Mouse (Mus musculus) kidney, adult 11 months (tissue): Measurements from ENCODE around the gene Ralgapa2.
"Not testable (repeated sequence)": the region's sequence is repeated elsewhere in the genome, so short reads cannot be mapped to it uniquely, and the experiment has no call there.

ENCODE experiments used
- DNase-seq: peaks from one replicate; pipeline ENCODE4 v3.0.0; 2022

Gene Ralgapa2

GRCm38 (mm10) chr2:146496995-146497394 is 15.1 kb downstream of the Ralgapa2 start:
- no peak for DNase-seq

- no peak for DNase-seq
Observed at GRCm38 (mm10) chr2:146495781-146496180, 16.4 kb downstream of the Ralgapa2 start.

- DNase-seq, result no peak
Observed at GRCm38 (mm10) chr2:146493354-146493946, 18.7 kb downstream of the Ralgapa2 start.

GRCm38 (mm10) chr2:146491830-146492610 is 20.1 kb downstream of the Ralgapa2 start:
- DNase-seq, result no peak

- no peak for DNase-seq
Observed at GRCm38 (mm10) chr2:146490926-146491325, 21.2 kb downstream of the Ralgapa2 start.

GRCm38 (mm10) chr2:146488291-146488690 is 23.9 kb downstream of the Ralgapa2 start:
- DNase-seq, result no peak

- no peak for DNase-seq
Observed at GRCm38 (mm10) chr2:146482859-146483258, 29.3 kb downstream of the Ralgapa2 start.

GRCm38 (mm10) chr2:146477491-146477890 is 34.7 kb downstream of the Ralgapa2 start:
- no peak for DNase-seq

GRCm38 (mm10) chr2:146476428-146476972 is 35.6 kb downstream of the Ralgapa2 start:
- DNase-seq, result no peak

- no peak for DNase-seq
Observed at GRCm38 (mm10) chr2:146476001-146476400, 36.1 kb downstream of the Ralgapa2 start.

GRCm38 (mm10) chr2:146470947-146471346 is 41.2 kb downstream of the Ralgapa2 start:
- no peak for DNase-seq

GRCm38 (mm10) chr2:146469707-146470420 is 42.3 kb downstream of the Ralgapa2 start:
- DNase-seq, result no peak

- no peak for DNase-seq
Observed at GRCm38 (mm10) chr2:146468898-146469297, 43.2 kb downstream of the Ralgapa2 start.

- DNase-seq, result no peak
Observed at GRCm38 (mm10) chr2:146468016-146468415, 44.1 kb downstream of the Ralgapa2 start.

- DNase-seq, result not testable (repeated sequence)
Observed at GRCm38 (mm10) chr2:146466811-146467210, 45.3 kb downstream of the Ralgapa2 start.

GRCm38 (mm10) chr2:146457494-146457893 is 54.6 kb downstream of the Ralgapa2 start:
- DNase-seq, result no peak

GRCm38 (mm10) chr2:146456612-146457011 is 55.5 kb downstream of the Ralgapa2 start:
- no peak for DNase-seq

GRCm38 (mm10) chr2:146456062-146456461 is 56.1 kb downstream of the Ralgapa2 start:
- no peak for DNase-seq

GRCm38 (mm10) chr2:146444009-146444408 is 68.1 kb downstream of the Ralgapa2 start:
- no peak for DNase-seq

- DNase-seq, result no peak
Observed at GRCm38 (mm10) chr2:146443291-146443875, 68.8 kb downstream of the Ralgapa2 start.

- no peak for DNase-seq
Observed at GRCm38 (mm10) chr2:146441711-146442110, 70.4 kb downstream of the Ralgapa2 start.

GRCm38 (mm10) chr2:146428751-146429150 is 83.4 kb downstream of the Ralgapa2 start:
- no peak for DNase-seq

GRCm38 (mm10) chr2:146427380-146427779 is 84.8 kb downstream of the Ralgapa2 start:
- DNase-seq, result no peak
